Mouse (Mus musculus): ENCODE results near the gene Timm13.
A peak's percentile ranks its signal among the peaks of the same experiment; 100 is the strongest.

Gene Timm13

DNA sequence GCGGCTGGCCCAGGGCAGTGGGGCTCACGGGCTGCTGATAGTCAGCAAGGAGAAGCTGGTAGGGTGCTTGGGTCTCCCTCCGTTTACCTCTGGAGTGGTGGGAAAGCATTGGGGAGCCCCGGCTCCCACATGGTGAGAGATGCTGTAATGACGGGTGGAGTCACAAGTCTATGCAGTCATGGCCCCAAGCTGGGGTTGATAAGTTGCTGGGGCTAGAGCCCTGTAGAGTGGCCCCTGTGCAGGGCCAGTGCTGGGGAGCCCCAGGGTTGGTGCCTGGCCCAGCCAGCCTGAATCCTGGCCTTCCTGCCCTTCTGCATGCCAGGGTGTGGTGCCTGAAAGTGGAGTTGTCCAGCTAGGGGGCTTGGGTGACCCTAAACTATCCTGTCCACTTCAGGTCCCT, 38.5 kb downstream of the Timm13 start:
- DNase-seq (ENCODE audit: low read depth, low spot score) = no peak

DNA sequence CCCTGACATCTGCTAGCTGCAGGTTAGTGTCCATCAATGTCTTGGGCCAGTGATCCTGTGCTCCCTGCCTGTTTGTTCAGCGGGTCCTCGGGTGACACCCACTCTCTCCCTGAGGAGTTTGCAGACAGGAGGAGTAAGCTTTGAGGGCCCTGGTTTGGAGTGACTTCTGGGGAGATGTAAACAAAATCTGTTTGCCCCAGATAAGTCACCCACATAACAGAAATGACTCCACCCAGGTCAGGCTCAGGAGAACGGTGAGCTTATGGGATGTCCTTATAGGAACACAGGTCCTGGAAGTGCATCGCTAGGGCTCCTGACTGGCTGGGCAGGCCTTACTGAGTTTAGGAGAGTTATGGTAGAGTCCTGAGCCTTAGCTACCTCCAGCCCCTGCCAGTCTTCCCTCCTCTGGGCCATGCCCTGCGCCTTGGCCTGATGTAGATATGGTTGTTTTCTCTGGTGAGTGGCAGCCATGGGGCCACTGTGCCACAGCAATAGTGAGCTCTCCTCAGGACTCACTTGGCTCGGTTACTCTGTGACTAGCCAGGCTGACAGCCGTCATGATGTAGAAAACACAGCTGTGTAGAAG, 42.3 kb downstream of the Timm13 start:
- DNase-seq (ENCODE audit: low read depth, low spot score) = no peak

DNA sequence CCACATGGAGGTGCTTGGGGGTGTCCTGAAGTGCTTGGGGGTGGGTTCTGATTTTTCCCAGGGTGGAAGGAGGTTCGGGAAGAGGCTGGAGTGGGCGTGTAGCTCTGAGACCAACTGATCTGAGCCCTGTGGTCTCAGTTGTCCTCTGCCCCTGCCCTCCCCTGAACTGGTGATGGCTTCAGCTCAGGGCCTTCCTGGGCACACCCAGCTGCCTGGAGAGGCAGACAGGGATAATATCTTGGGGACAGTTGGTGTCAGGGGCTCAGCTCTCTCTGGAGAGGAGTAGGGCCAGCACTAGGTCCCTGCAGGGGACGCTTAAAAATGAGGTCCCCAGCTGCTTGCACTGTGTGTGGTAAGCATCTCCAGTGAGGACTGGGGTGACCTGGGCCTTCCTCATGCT, 42.9 kb downstream of the Timm13 start:
- DNase-seq (ENCODE audit: low read depth, low spot score) = no peak

DNA sequence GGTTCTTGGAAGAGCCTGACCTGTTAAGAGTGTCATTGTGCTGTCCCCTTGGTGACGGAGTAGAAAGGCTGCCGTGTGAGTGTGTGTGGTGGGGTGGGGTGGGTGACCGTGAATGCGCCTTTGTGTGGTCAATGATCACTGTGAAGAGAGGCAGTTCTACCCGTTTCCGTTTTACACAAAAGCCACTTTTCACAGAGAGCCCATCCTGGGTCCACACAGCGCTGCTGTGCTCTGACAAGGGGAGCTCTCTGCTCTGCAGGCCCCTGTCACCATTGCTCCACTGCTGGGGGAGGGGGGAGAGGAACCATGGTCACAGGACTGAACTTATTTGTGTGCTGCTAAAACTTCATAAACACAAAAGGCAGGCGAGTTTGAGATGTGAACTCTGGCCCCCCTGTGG, 43.4 kb downstream of the Timm13 start:
- no peak for DNase-seq (ENCODE audit: low read depth, low spot score)

DNA sequence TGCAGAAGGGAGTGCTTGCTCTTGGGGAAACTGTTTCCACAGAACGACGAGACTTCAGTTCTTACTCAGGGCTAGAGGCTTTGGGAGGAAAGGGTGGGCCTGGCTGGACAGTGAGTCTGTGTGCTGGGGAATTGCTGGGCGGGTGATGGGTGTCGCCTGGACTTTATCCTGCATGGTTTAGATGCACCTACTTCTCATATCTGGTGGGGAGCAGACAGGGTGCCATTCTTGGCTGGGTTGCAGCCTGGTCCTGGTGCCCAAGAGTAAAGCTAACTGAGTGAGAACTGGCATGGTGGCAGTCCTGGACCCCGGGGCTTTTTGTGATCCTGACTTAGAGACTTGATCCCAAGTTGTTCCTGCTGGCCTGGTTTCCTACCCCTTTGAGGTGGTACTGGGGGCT, 43.9 kb downstream of the Timm13 start:
- DNase-seq (ENCODE audit: low read depth, low spot score) = no peak

DNA sequence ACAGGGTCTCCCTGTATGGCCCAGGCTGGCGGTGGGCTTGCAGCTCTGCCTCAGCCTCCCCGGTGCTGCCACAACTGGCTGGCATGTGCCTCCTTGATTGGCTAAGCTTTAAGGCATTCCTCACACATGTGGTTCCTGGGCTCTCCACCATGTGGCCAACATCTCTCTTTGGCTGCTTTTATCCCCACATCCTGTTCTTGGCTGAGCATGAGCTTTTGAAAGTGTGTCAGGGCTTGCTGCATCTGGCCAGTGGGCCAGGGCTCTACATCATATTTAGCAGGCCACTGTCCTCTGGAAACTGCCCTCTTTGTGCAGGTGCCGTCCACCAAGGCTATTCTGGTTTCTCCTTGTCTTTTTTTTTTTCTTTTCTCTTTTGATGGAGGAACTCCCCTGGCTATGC, 44.5 kb downstream of the Timm13 start:
- DNase-seq (ENCODE audit: low read depth, low spot score) = peak; percentile 42

DNA sequence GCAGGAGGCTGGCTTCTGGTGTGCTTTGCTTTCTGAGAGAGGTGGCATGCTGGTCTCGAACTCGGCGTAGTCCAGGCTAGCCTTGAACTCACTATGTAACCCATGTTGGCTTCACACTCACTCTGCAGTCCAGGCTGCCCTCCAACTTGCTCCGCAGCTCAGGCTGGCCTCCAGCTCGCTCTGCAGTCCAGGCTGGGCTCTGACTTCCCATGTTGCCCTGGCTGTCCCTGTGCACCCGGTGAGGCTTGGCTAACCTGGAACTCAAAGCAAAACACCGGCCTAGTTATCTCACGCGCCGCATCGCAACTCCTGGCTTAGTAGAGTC, 45.1 kb downstream of the Timm13 start:
- DNase-seq (ENCODE audit: low read depth, low spot score) = no peak

DNA sequence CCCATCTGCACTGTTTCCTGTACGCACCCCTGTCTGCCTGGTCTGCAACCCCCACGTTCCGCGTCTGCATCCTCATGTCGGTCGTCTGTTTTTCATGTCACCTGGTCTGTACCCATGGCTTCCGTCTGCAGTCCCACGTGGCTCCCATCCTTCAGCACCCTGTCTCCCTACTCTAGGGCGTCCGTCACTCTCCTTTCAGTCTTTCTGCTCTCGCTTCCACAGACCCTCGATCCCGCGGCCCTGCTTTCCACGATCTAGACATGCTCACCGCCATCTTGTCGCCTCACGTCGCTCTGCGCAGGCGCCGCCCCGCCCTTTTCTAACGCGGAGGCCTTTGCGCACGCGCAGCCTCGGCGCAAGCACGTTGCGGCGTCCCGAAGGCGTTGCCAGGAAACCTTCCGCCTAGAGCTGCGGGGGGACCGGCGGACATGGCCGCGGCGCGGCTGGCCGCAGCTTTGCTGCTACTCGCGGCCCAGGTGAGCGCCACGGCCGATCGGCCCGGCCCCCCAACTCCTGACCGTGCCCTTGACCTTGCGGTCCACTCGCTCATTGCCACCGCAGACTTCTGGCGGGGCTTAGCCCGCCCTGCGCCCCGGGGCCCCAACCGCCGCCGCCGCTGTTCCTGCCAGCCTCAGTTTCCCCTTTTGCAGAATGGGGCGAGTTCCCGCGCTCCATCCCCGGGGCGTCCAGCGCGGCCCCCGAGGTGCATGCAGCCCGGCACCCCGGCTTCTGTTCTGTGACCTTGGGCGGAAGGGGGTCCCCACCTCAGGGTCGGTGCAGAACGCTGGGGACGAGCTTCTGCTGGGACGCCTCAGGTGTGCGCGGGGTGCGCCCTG, 45.6 kb downstream of the Timm13 start, which contains the start of the genes Lsm7 and Sppl2b:
Gene Lsm7, minus strand, starts transcription at position 297 of the 836 bp plus-strand sequence.
Gene Sppl2b, plus strand, starts transcription at position 363 of the 836 bp plus-strand sequence.
- peak; percentile 93 for DNase-seq (ENCODE audit: low read depth, low spot score)
